Mouse (Mus musculus) hindbrain, embryonic 14.5 days (tissue): ENCODE measurements at regions not wholly inside any gene's neighbourhood (a gene's known extent, or its start where the extent isn't known, plus 50 kb on each side); places are given as distances from the start of the nearest gene placed in this dataset.

Experiments
- ATAC-seq: fragments of 200-750 bp; cut with Nextera tagmentation; 2 replicates; pipeline ENCODE4 v1.8.0; 2017; ENCODE audit warnings: moderate number of reproducible peaks, mild to moderate bottlenecking, moderate TSS enrichment, moderate library complexity; ENCODE audit not compliant: low FRiP score
- DNase-seq: peaks from one replicate; pipeline ENCODE4 v3.0.0-alpha.2; 2015; ENCODE audit warnings: low spot score
- H3K27ac ChIP-seq: fragments of 300-500 bp; sonication (generic); 2 replicates; pipeline ENCODE4 v1.5.1; 2014; ENCODE audit warnings: mild to moderate bottlenecking, moderate library complexity
- H3K27me3 ChIP-seq: fragments of 300-500 bp; sonication (generic); 2 replicates; pipeline ENCODE4 v1.6.1; 2014; ENCODE audit warnings: mild to moderate bottlenecking, low read length, mixed read lengths; ENCODE audit not compliant: control insufficient read depth, insufficient read depth
- H3K36me3 ChIP-seq: fragments of 300-500 bp; sonication (generic); replicated peaks from 2 replicates; pipeline ENCODE4 v1.6.1; 2014; ENCODE audit not compliant: control insufficient read depth, insufficient read depth
- H3K4me1 ChIP-seq: fragments of 300-500 bp; sonication (generic); replicated peaks from 2 replicates; pipeline ENCODE4 v1.6.1; 2014; ENCODE audit warnings: antibody characterized with exemption, low read length, mixed read lengths; ENCODE audit not compliant: control insufficient read depth, insufficient read depth
- H3K4me2 ChIP-seq: fragments of 300-500 bp; sonication (generic); replicated peaks from 2 replicates; pipeline ENCODE4 v1.6.1; 2014; ENCODE audit warnings: mild to moderate bottlenecking, moderate library complexity
- H3K4me3 ChIP-seq: fragments of 300-500 bp; sonication (generic); replicated peaks from 2 replicates; pipeline ENCODE4 v1.5.1; 2014; ENCODE audit warnings: mild to moderate bottlenecking, low read length
- H3K9ac ChIP-seq: fragments of 300-500 bp; sonication (generic); 2 replicates; pipeline ENCODE4 v1.6.1; 2014
- H3K9me3 ChIP-seq: fragments of 300-500 bp; sonication (generic); 2 replicates; pipeline ENCODE4 v1.6.1; 2016; ENCODE audit warnings: low read length; ENCODE audit not compliant: control insufficient read depth
- WGBS: fragments of 180-500 bp; shearing (Covaris S2); extraction: QIAGEN DNeasy Blood & Tissue Kit; methylation state at CpG from one replicate; pipeline ENCODE4 v1.1.7; 2014; 5-methylcytosine and 5-hydroxymethylcytosine counted together

DNA sequence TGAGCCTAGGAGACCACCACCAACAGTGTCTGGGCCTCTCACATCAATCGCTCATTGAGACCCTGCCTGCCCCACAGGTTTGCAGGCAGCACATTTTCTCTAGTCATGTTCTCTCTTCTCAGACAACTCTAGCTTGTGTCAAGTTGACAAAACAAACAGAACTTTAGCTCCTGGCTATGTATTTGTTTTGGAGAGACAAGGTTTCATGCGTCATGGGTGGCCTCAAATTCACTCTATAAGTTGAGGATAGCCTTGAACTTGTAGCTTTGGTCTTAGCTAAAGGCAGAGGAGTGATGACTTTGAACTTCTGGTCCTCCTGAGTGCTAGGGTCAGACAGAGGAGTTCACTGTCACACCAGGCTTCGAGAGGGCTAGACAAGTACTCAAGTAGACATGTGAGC is 123.5 kb downstream of the Zfp706 start:
- H3K27me3 ChIP-seq: no peaks in the 10 kb centered on the region
- WGBS: 85% methylated on average over 3 of the region's 3 CpGs
- ATAC-seq (no peak), DNase-seq (no peak)
- no peak overlapping the region for H3K27ac ChIP-seq
- no peak overlapping the region for H3K9ac ChIP-seq
- 0 out of 2 replicates have a peak, but pooled peaks cover 1% of the 10 kb centered on the region for H3K4me1 ChIP-seq
- no peaks in the 10 kb centered on the region for H3K9me3 ChIP-seq
- H3K36me3 ChIP-seq: no peaks in the 10 kb centered on the region
- H3K4me2 ChIP-seq: no peak overlapping the region
- no peak overlapping the region for H3K4me3 ChIP-seq

DNA sequence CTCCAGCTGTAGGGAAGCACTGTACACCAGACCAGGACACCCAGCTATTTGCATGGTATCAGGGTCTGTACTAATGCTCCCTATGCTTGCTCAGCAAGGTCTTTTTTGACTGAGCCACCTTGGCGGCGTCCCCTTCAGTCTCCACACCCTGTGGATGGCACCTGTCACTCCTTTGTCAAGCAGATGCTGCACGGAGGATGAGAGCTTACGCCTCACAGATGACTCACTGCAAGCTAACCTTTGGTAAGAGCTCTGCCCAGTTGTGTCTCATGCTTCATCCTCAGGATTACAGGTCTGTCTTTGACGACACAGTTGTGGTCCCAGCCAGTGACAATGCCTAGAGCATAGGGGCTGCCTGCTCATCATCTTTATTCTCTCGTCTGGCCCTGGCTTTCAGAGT is 124.4 kb downstream of the Zfp706 start:
- ATAC-seq: no peak
- no peaks in the 10 kb centered on the region for H3K36me3 ChIP-seq
- H3K9ac ChIP-seq: no peak overlapping the region
- no peak overlapping the region for H3K4me3 ChIP-seq
- no peak overlapping the region for H3K4me2 ChIP-seq
- H3K27ac ChIP-seq: no peak overlapping the region
- 84% methylated on average over 6 of the region's 6 CpGs for WGBS
- no peaks in the 10 kb centered on the region for H3K9me3 ChIP-seq
- no peaks in the 10 kb centered on the region for H3K27me3 ChIP-seq
- no peak for DNase-seq
- 0 out of 2 replicates have a peak, but pooled peaks cover 9% of the 10 kb centered on the region for H3K4me1 ChIP-seq

DNA sequence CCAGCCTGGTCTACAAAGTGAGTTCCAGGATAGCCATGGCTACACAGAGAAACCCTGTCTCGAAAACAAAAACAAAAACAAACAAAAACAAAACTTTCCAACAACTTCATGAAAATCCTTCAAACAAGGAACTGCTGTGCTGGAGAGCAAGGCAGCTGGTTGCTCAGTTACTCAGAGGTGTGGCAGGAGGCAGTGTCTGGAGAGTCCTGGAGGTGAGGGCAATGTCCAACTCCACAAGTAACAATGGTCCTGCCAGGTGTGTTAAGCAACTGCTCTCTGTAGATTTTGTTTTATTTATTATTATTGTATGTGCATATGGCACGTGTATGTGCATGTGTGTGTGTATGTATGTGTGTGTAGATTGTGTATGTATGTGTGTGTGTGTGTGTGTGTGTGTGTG is 126.0 kb downstream of the Zfp706 start:
- no peak overlapping the region for H3K4me3 ChIP-seq
- no peak for DNase-seq

DNA sequence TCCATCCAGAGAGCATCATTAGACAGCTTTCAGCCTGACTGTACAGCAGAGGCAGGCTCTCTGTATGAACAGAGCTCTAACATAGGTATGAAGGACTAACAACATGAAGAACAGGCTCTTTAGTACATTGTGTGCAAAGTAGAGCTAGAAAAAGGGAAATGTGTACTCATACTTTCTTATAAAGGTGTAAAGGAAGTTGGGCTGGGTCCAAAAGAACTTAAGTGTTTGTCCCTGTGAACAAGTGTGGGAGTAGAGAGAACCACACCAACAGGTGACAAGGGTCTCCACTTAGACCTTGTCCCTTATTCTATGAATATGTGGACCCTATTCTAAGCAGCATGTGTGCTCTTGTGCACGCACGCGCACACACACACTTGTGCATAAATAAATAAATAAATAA is 127.0 kb downstream of the Zfp706 start:
- Histone ChIP-seq H3K4me1 (0 out of 2 replicates have a peak, but pooled peaks cover 9% of the 10 kb centered on the region), H3K27me3 (no peaks in the 10 kb centered on the region), H3K36me3 (no peaks in the 10 kb centered on the region), H3K4me2 (no peak overlapping the region), H3K9ac (no peak overlapping the region), H3K9me3 (no peaks in the 10 kb centered on the region), H3K4me3 (no peak overlapping the region), H3K27ac (no peak overlapping the region)
- DNase-seq (no peak), ATAC-seq (no peak)
- 96% methylated on average over 3 of the region's 3 CpGs for WGBS

More for the DNA sequence above, 126.0 kb downstream of the Zfp706 start:
- no peak for ATAC-seq
- no peaks in the 10 kb centered on the region for H3K27me3 ChIP-seq
- no peak overlapping the region for H3K27ac ChIP-seq
- H3K4me1 ChIP-seq: 0 out of 2 replicates have a peak, but pooled peaks cover 9% of the 10 kb centered on the region
- no peaks in the 10 kb centered on the region for H3K9me3 ChIP-seq
- no peaks in the 10 kb centered on the region for H3K36me3 ChIP-seq
- WGBS: 88% methylated on average over 2 of the region's 2 CpGs
- H3K9ac ChIP-seq: no peak overlapping the region
- H3K4me2 ChIP-seq: no peak overlapping the region

DNA sequence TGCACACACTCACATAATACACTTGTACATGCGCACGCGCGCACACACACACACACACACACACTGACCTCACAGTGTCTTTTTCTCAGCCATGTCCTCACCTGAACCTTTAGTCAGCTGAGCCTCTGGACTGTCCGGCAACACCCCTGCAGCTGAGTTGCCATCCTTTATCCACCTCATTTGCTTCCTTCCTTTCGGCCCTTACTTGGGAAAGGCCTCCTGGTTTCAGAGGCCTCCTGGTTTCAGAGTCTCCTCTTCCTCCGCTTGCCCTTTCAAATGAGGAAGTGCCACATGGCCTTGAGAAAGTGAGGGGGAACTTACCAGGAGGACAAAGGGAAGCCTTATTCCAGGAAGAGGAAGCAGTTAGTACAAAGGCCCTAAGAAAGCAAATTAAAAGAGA is 128.0 kb downstream of the Zfp706 start:
- Histone ChIP-seq H3K9me3 (no peaks in the 10 kb centered on the region), H3K4me2 (no peak overlapping the region), H3K9ac (no peak overlapping the region), H3K27ac (no peak overlapping the region), H3K4me1 (0 out of 2 replicates have a peak, but pooled peaks cover 9% of the 10 kb centered on the region), H3K36me3 (no peaks in the 10 kb centered on the region), H3K27me3 (no peaks in the 10 kb centered on the region), H3K4me3 (no peak overlapping the region)
- WGBS: 88% methylated on average over 7 of the region's 7 CpGs
- no peak for DNase-seq
- no peak for ATAC-seq

DNA sequence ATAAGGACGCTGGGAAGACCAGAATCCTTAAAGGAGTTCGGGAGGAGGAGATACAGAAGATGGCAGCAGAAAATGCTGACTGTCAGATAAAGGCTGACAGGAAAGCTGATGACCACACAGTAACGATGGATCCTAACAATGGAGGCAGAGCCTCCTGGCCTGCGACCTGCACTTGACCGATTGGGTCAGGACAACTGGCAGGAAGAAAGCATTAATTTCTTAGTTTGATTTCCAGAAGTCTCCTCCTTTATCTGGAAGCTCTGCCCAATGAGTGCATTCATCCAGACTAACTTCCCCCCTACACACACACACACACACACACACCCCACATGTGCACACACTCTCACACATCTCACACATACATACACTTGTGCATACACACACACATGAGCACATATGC is 128.6 kb downstream of the Zfp706 start:
- Histone ChIP-seq H3K9me3 (no peaks in the 10 kb centered on the region), H3K4me3 (no peak overlapping the region), H3K9ac (no peak overlapping the region), H3K4me1 (peaks cover 14% of the 10 kb centered on the region; the same call in 1 of the 2 replicates), H3K36me3 (no peaks in the 10 kb centered on the region), H3K4me2 (no peak overlapping the region), H3K27ac (no peak overlapping the region), H3K27me3 (no peaks in the 10 kb centered on the region)
- 26% methylated on average over 5 of the region's 5 CpGs for WGBS
- ATAC-seq: no peak
- DNase-seq: no peak

DNA sequence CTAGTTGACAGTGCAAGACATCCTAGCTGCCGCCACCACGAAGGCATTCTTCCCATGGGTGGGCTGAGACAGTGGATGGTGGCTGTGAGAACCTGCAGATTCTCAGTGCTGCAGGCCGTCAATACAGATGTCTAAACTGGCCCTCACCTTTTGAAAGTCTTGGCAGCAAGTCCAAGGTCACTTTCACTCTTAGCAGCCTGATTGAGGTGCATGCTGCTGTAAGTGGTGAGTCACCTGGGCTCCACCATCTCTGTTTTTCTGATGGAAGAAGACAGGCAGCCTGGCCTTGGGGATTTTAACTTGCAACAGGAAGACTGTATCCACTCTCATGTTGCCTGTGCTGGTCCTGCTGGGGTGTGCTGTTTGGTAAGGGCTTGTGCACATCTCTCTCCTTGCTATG is 129.3 kb downstream of the Zfp706 start:
- no peak overlapping the region for H3K27ac ChIP-seq
- WGBS: 71% methylated on average over 3 of the region's 3 CpGs
- H3K4me3 ChIP-seq: no peak overlapping the region
- ATAC-seq (no peak), DNase-seq (no peak)
- no peaks in the 10 kb centered on the region for H3K9me3 ChIP-seq
- peaks cover 21% of the 10 kb centered on the region for H3K4me1 ChIP-seq
- H3K4me2 ChIP-seq: no peak overlapping the region
- no peaks in the 10 kb centered on the region for H3K27me3 ChIP-seq
- no peaks in the 10 kb centered on the region for H3K36me3 ChIP-seq
- no peak overlapping the region for H3K9ac ChIP-seq

DNA sequence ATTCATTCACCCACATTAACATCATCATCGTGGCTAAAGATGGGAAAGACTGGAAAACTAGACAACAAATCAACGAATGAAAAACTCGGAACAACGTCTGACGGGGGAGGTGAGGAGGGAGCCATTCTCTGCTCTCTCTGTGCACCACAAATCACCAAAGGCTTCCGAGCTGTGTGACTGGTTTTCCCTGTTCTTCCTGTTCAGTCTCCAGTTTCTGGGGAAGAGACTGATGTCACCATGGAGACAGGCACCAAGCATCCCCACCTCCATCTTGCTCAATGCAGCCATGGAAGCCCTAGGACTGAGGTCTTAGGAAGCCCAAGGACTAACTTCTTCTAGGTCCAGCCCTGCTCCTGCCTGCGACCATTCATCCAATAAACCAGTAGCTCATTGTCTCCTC is 130.1 kb downstream of the Zfp706 start:
- H3K27me3 ChIP-seq: no peaks in the 10 kb centered on the region
- peaks cover 25% of the 10 kb centered on the region for H3K4me1 ChIP-seq
- WGBS: 70% methylated on average over 7 of the region's 7 CpGs
- H3K9me3 ChIP-seq: no peaks in the 10 kb centered on the region
- H3K9ac ChIP-seq: no peak overlapping the region
- DNase-seq: no peak
- no peak for ATAC-seq
- no peak overlapping the region for H3K4me2 ChIP-seq
- H3K27ac ChIP-seq: no peak overlapping the region
- H3K4me3 ChIP-seq: no peak overlapping the region
- H3K36me3 ChIP-seq: no peaks in the 10 kb centered on the region

DNA sequence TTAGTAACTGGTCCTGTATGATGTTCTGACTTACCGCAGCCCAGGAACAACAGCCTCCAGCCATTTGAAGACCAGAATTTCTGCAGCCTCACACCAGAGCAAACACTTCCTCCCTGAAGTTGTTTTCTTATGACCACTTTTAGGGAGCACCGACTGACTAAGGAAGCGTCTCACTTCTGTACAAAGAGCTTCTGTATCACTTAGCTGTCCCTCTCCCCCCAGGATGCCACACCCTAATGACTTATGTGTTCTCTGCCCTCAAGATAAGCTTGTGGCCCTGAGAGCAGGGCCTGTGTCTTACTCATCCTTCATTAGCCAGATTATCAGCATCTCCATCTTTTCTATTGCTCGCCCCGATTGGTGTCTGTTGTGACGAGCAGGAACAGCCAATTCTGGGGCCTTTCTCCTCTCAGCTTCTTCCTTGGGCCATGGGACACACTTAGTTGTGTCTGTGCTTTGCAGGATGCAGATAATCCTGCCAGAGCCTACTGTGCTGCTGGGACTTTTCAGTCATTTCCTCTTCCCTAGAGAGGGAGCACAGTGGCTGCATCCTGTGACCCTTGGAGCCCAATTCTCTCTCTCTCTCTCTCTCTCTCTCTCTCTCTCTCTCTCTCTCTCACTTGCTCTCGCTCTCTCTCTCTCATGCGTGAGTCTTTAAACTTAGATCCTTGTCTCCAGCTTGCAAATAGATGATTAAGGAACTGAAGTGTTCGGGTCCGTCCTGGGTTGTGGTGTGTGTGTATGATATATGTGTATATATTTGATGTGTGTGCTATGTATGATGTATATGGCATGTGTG is 131.4 kb downstream of the Zfp706 start:
- no peak overlapping the region for H3K4me2 ChIP-seq
- H3K36me3 ChIP-seq: no peaks in the 10 kb centered on the region
- no peak for DNase-seq
- ATAC-seq: no peak
- H3K4me3 ChIP-seq: no peak overlapping the region
- WGBS: 85% methylated on average over 10 of the region's 10 CpGs
- no peak overlapping the region for H3K9ac ChIP-seq
- H3K27ac ChIP-seq: no peak overlapping the region
- H3K9me3 ChIP-seq: no peaks in the 10 kb centered on the region
- no peaks in the 10 kb centered on the region for H3K27me3 ChIP-seq
- peaks cover 25% of the 10 kb centered on the region for H3K4me1 ChIP-seq
